Mouse (Mus musculus) intestine, embryonic 14.5 days (tissue): Measurements from ENCODE around the gene Atp6v1g1. TPM values are rescaled to one million over a fixed set of nuclear protein-coding genes. Genes with fewer than 3 reads are reported as not detected.

ENCODE experiments used
- ATAC-seq: fragments of 200-750 bp; cut with Nextera tagmentation; replicated peaks from 2 replicates; pipeline ENCODE4 v1.8.0; 2017; ENCODE audit warnings: low read depth, moderate number of reproducible peaks, moderate TSS enrichment, moderate library complexity; ENCODE audit not compliant: low FRiP score, low TSS enrichment
- DNase-seq: peaks from one replicate; pipeline ENCODE4 v3.0.0-alpha.2; 2018; ENCODE audit warnings: low spot score
- H3K27ac ChIP-seq: fragments of 300-500 bp; sonication (generic); 2 replicates; pipeline ENCODE4 v1.5.1; 2014; ENCODE audit warnings: low read depth, mild to moderate bottlenecking, control low read depth
- H3K27me3 ChIP-seq: fragments of 300-500 bp; sonication (generic); replicated peaks from 2 replicates; pipeline ENCODE4 v1.6.1; 2014; ENCODE audit warnings: low read length, control low read depth; ENCODE audit not compliant: control insufficient read depth, insufficient read depth
- H3K36me3 ChIP-seq: fragments of 300-500 bp; sonication (generic); 2 replicates; pipeline ENCODE4 v1.6.1; 2014; ENCODE audit warnings: low read length, control low read depth; ENCODE audit not compliant: control insufficient read depth, insufficient read depth
- H3K4me1 ChIP-seq: fragments of 300-500 bp; sonication (generic); replicated peaks from 2 replicates; pipeline ENCODE4 v1.6.1; 2014; ENCODE audit warnings: low read length, control low read depth, mixed read lengths; ENCODE audit not compliant: control insufficient read depth, insufficient read depth
- H3K4me2 ChIP-seq: fragments of 300-500 bp; sonication (generic); 2 replicates; pipeline ENCODE4 v1.6.1; 2014; ENCODE audit warnings: low read length
- H3K4me3 ChIP-seq: fragments of 300-500 bp; sonication (generic); 2 replicates; pipeline ENCODE4 v1.5.1; 2014; ENCODE audit warnings: low read depth, low read length, control low read depth, mixed read lengths
- H3K9ac ChIP-seq: fragments of 300-500 bp; sonication (generic); 2 replicates; pipeline ENCODE4 v1.6.1; 2014; ENCODE audit warnings: mild to moderate bottlenecking, low read length
- H3K9me3 ChIP-seq: fragments of 300-500 bp; sonication (generic); 2 replicates; pipeline ENCODE4 v1.6.1; 2016; ENCODE audit warnings: low read length, control low read depth; ENCODE audit not compliant: control insufficient read depth
- WGBS: fragments of 180-500 bp; shearing (Covaris S2); extraction: QIAGEN DNeasy Blood & Tissue Kit; methylation state at CpG from one replicate; pipeline ENCODE4 v1.1.7; 2014; 5-methylcytosine and 5-hydroxymethylcytosine counted together
- polyA plus RNA-seq: library from polyadenylated mRNA; unstranded; fragments of >200 nt; fragmentation: Nextera tagmentation; extraction: Ambion mirVana; gene quantifications from 2 replicates; pipeline ENCODE4 v1.2.1, GENCODE M21; 2014

Gene Atp6v1g1
- polyA plus RNA-seq, 1 experiment from 2014 or later: 264 TPM

GRCm38 (mm10) chr4:63508232-63508631 lies 36.3 kb upstream of the Atp6v1g1 start:
- no peak overlapping the region for H3K27ac ChIP-seq
- H3K27me3 ChIP-seq: no peaks in the 10 kb centered on the region
- H3K36me3 ChIP-seq: no peaks in the 10 kb centered on the region
- H3K9me3 ChIP-seq: no peaks in the 10 kb centered on the region
- 31% methylated on average over 4 of the region's 4 CpGs for WGBS
- no peaks in the 10 kb centered on the region for H3K4me1 ChIP-seq
- no peak overlapping the region for H3K4me3 ChIP-seq
- no peak overlapping the region for H3K4me2 ChIP-seq
- DNase-seq (peak; percentile 74), ATAC-seq (no peak)
- H3K9ac ChIP-seq: no peak overlapping the region

DNA sequence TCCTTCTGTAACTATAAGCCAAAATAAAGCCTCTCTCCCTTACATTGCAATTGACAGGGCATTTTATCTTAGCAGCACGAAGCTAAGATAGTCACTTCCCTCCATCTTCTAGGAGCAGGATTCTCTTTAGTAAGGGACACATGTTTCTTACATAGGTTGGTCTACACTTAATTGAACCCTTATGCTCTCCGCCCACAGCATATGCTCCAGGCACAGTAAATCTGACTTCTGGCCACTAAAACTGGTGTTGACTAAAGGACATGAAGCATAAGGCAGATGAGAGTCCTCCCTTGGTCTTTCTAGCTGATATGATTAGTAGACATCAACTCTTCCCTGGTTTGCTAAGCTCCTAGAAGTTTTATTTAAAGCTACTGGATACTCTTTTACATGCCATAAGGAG lies 31.7 kb upstream of the Atp6v1g1 start:
- Histone ChIP-seq H3K9ac (no peak overlapping the region), H3K9me3 (no peaks in the 10 kb centered on the region), H3K4me2 (no peak overlapping the region), H3K4me1 (no peaks in the 10 kb centered on the region), H3K27ac (no peak overlapping the region), H3K27me3 (no peaks in the 10 kb centered on the region), H3K36me3 (no peaks in the 10 kb centered on the region), H3K4me3 (no peak overlapping the region)
- 87% methylated on average over 2 of the region's 2 CpGs for WGBS
- ATAC-seq (no peak), DNase-seq (no peak)

DNA sequence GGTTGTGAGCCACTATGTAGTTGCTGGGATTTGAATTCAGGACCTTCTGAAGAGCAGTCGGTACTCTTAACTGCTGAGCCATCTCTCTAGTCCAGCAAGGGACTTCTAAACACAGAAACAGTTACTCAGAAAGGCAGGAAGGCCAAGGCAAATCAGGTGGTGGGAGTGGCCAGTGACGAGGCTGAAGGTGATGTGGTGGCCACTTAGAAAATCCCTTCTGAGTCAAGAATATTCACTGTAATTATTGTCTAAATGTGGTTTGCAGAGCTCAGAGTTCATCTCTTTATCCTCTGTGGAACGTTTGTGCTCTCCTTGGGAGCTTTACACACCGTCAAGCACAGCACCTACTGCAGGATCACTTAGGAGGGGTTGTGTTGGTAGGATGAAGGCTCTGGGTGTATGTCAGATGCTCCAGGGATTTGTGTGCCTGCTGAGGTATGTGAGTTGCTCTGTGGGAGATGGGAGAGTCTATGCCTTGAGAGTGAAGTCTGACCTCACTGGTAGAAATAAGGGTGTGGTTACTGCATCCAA lies 30.1 kb upstream of the Atp6v1g1 start:
- H3K27ac ChIP-seq: no peak overlapping the region
- H3K4me3 ChIP-seq: no peak overlapping the region
- H3K27me3 ChIP-seq: no peaks in the 10 kb centered on the region
- DNase-seq (no peak), ATAC-seq (no peak)
- H3K4me1 ChIP-seq: no peaks in the 10 kb centered on the region
- no peaks in the 10 kb centered on the region for H3K9me3 ChIP-seq
- no peak overlapping the region for H3K9ac ChIP-seq
- no peak overlapping the region for H3K4me2 ChIP-seq
- no peaks in the 10 kb centered on the region for H3K36me3 ChIP-seq
- WGBS: 70% methylated on average over 4 of the region's 4 CpGs

- ATAC-seq (no peak), DNase-seq (no peak)
- no peak overlapping the region for H3K27ac ChIP-seq
- H3K36me3 ChIP-seq: no peaks in the 10 kb centered on the region
- H3K9ac ChIP-seq: no peak overlapping the region
- no peaks in the 10 kb centered on the region for H3K27me3 ChIP-seq
- H3K9me3 ChIP-seq: no peaks in the 10 kb centered on the region
- no peak overlapping the region for H3K4me2 ChIP-seq
- H3K4me1 ChIP-seq: no peaks in the 10 kb centered on the region
- H3K4me3 ChIP-seq: no peak overlapping the region
- WGBS: 78% methylated on average over 5 of the region's 5 CpGs
These were observed 29.6 kb upstream of the Atp6v1g1 start for GRCm38 (mm10) chr4:63515021-63515420.

DNA sequence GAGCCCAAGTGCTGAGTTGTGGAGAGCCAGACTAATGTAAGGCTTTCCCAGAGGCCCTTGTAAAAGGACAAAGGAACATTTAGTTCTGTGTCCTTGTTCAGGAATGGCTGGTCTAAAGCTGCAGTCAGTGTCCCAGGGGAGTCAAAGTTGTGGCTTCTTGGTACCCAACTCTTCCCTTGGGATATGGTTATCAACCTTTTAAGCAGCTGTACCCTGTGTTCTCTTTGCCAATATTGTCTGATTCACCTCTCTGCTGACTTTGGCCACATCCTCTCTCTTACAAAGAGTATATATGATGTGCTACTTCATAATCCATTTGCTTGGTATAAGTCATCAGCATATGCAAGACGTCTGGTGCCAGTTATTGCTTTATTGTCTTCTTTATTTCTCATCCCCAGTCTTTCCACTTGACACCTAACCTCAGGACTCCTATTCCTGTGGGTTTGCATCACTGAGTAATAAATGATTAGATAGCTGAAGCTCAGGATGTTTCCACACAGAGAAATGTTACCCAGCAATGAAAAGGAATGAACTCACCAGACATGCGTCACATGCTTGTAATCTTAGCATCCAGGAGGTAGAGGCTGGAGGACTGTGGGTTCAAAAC lies 22.7 kb upstream of the Atp6v1g1 start:
- WGBS: 74% methylated on average over 2 of the region's 2 CpGs
- H3K4me2 ChIP-seq: no peak overlapping the region

GRCm38 (mm10) chr4:63525514-63525913 lies 19.1 kb upstream of the Atp6v1g1 start:
- 76% methylated on average over 8 of the region's 8 CpGs for WGBS
- ATAC-seq (no peak), DNase-seq (no peak)
- H3K9me3 ChIP-seq: no peaks in the 10 kb centered on the region
- no peak overlapping the region for H3K4me3 ChIP-seq
- no peaks in the 10 kb centered on the region for H3K36me3 ChIP-seq
- H3K4me1 ChIP-seq: no peaks in the 10 kb centered on the region
- H3K27ac ChIP-seq: no peak overlapping the region
- H3K4me2 ChIP-seq: no peak overlapping the region
- H3K27me3 ChIP-seq: no peaks in the 10 kb centered on the region
- H3K9ac ChIP-seq: no peak overlapping the region

More for the DNA sequence above, 22.7 kb upstream of the Atp6v1g1 start:
- H3K9ac ChIP-seq: no peak overlapping the region
- no peak overlapping the region for H3K27ac ChIP-seq
- no peaks in the 10 kb centered on the region for H3K36me3 ChIP-seq
- H3K9me3 ChIP-seq: no peaks in the 10 kb centered on the region
- no peaks in the 10 kb centered on the region for H3K27me3 ChIP-seq
- H3K4me1 ChIP-seq: no peaks in the 10 kb centered on the region
- no peak overlapping the region for H3K4me3 ChIP-seq
- ATAC-seq: no peak
- DNase-seq: no peak

GRCm38 (mm10) chr4:63528946-63529345 lies 15.6 kb upstream of the Atp6v1g1 start:
- 77% methylated on average over 6 of the region's 6 CpGs for WGBS
- no peak overlapping the region for H3K4me2 ChIP-seq
- no peak for ATAC-seq
- H3K4me1 ChIP-seq: no peaks in the 10 kb centered on the region
- no peak overlapping the region for H3K4me3 ChIP-seq
- no peaks in the 10 kb centered on the region for H3K36me3 ChIP-seq
- H3K27ac ChIP-seq: no peak overlapping the region
- no peaks in the 10 kb centered on the region for H3K27me3 ChIP-seq
- DNase-seq: no peak
- H3K9me3 ChIP-seq: no peaks in the 10 kb centered on the region
- no peak overlapping the region for H3K9ac ChIP-seq

GRCm38 (mm10) chr4:63530409-63530808 lies 14.2 kb upstream of the Atp6v1g1 start:
- no peaks in the 10 kb centered on the region for H3K36me3 ChIP-seq
- no peak overlapping the region for H3K27ac ChIP-seq
- 69% methylated on average over 7 of the region's 7 CpGs for WGBS
- H3K4me2 ChIP-seq: no peak overlapping the region
- H3K4me1 ChIP-seq: no peaks in the 10 kb centered on the region
- H3K9ac ChIP-seq: no peak overlapping the region
- no peak overlapping the region for H3K4me3 ChIP-seq
- no peaks in the 10 kb centered on the region for H3K9me3 ChIP-seq
- ATAC-seq (no peak), DNase-seq (no peak)
- no peaks in the 10 kb centered on the region for H3K27me3 ChIP-seq

GRCm38 (mm10) chr4:63537602-63538001 lies 7.0 kb upstream of the Atp6v1g1 start:
- no peak overlapping the region for H3K9ac ChIP-seq
- WGBS: 77% methylated on average over 4 of the region's 4 CpGs
- no peaks in the 10 kb centered on the region for H3K27me3 ChIP-seq
- ATAC-seq (no peak), DNase-seq (no peak)
- no peaks in the 10 kb centered on the region for H3K9me3 ChIP-seq
- no peak overlapping the region for H3K4me2 ChIP-seq
- no peak overlapping the region for H3K4me3 ChIP-seq
- H3K36me3 ChIP-seq: no peaks in the 10 kb centered on the region
- no peak overlapping the region for H3K27ac ChIP-seq
- H3K4me1 ChIP-seq: no peaks in the 10 kb centered on the region
